Mouse (Mus musculus) forebrain, embryonic 13.5 days (tissue): ENCODE measurements around the gene Slc39a2. TPM values are rescaled to one million over a fixed set of nuclear protein-coding genes. Genes with fewer than 3 reads are reported as not detected.

Experiments used
- ATAC-seq: fragments of 200-750 bp; cut with Nextera tagmentation; 2 replicates; pipeline ENCODE4 v1.8.0; 2017
- H3K27ac ChIP-seq: fragments of 300-500 bp; sonication (generic); 2 replicates; pipeline ENCODE4 v1.5.1; 2015; ENCODE audit warnings: inconsistent platforms, mild to moderate bottlenecking, moderate library complexity
- H3K27me3 ChIP-seq: fragments of 300-500 bp; sonication (generic); 2 replicates; pipeline ENCODE4 v1.6.1; 2015; ENCODE audit warnings: mild to moderate bottlenecking, inconsistent platforms
- H3K36me3 ChIP-seq: fragments of 300-500 bp; sonication (generic); 2 replicates; pipeline ENCODE4 v1.6.1; 2015; ENCODE audit warnings: mild to moderate bottlenecking, inconsistent platforms; ENCODE audit not compliant: poor library complexity, severe bottlenecking
- H3K4me1 ChIP-seq: fragments of 300-500 bp; sonication (generic); 2 replicates; pipeline ENCODE4 v1.6.1; 2015; ENCODE audit warnings: inconsistent platforms
- H3K4me2 ChIP-seq: fragments of 300-500 bp; sonication (generic); 2 replicates; pipeline ENCODE4 v1.6.1; 2015; ENCODE audit warnings: inconsistent platforms, mild to moderate bottlenecking, moderate library complexity
- H3K4me3 ChIP-seq: fragments of 300-500 bp; sonication (generic); 2 replicates; pipeline ENCODE4 v1.5.1; 2015; ENCODE audit warnings: mild to moderate bottlenecking, inconsistent platforms
- H3K9ac ChIP-seq: fragments of 300-500 bp; sonication (generic); 2 replicates; pipeline ENCODE4 v1.6.1; 2015; ENCODE audit warnings: mild to moderate bottlenecking, inconsistent platforms
- H3K9me3 ChIP-seq: fragments of 300-500 bp; sonication (generic); replicated peaks from 2 replicates; pipeline ENCODE4 v1.6.1; 2016; ENCODE audit warnings: inconsistent platforms
- WGBS: fragments of 180-500 bp; shearing (Covaris S2); methylation state at CpG from one replicate; pipeline ENCODE4 v1.1.7; 2015; 5-methylcytosine and 5-hydroxymethylcytosine counted together
- polyA plus RNA-seq: library from polyadenylated mRNA; unstranded; fragments of >200 nt; fragmentation: Nextera tagmentation; extraction: Ambion mirVana; gene quantifications from 2 replicates; pipeline ENCODE4 v1.2.1, GENCODE M21; 2015

Gene Slc39a2
- polyA plus RNA-seq, 1 experiment from 2014 or later = 1.3 TPM

- Histone ChIP-seq H3K4me3 (no peak overlapping the region), H3K4me2 (no peak overlapping the region), H3K27me3 (no peaks in the 10 kb centered on the region), H3K9ac (no peak overlapping the region), H3K36me3 (no peaks in the 10 kb centered on the region), H3K4me1 (no peaks in the 10 kb centered on the region), H3K9me3 (0 out of 2 replicates have a peak, but pooled peaks cover 4% of the 10 kb centered on the region), H3K27ac (no peak overlapping the region)
- 55% methylated on average over 9 of the region's 9 CpGs for WGBS
- no peak for ATAC-seq
These were observed 48.9 kb downstream of the Slc39a2 start for GRCm38 (mm10) chr14:51941577-51941976.

GRCm38 (mm10) chr14:51942236-51942635, 49.5 kb downstream of the Slc39a2 start:
- Histone ChIP-seq H3K9me3 (0 out of 2 replicates have a peak, but pooled peaks cover 4% of the 10 kb centered on the region), H3K4me2 (no peak overlapping the region), H3K4me1 (no peaks in the 10 kb centered on the region), H3K36me3 (no peaks in the 10 kb centered on the region), H3K27ac (no peak overlapping the region), H3K27me3 (no peaks in the 10 kb centered on the region), H3K9ac (no peak overlapping the region), H3K4me3 (no peak overlapping the region)
- WGBS = 74% methylated on average over 7 of the region's 7 CpGs
- ATAC-seq = no peak

GRCm38 (mm10) chr14:51943336-51943735, 50.6 kb downstream of the Slc39a2 start:
- H3K9ac ChIP-seq = no peak overlapping the region
- H3K36me3 ChIP-seq = no peaks in the 10 kb centered on the region
- H3K9me3 ChIP-seq = no peaks in the 10 kb centered on the region
- H3K27ac ChIP-seq = no peak overlapping the region
- no peaks in the 10 kb centered on the region for H3K4me1 ChIP-seq
- H3K27me3 ChIP-seq = no peaks in the 10 kb centered on the region
- H3K4me3 ChIP-seq = no peak overlapping the region
- H3K4me2 ChIP-seq = no peak overlapping the region
- no peak for ATAC-seq
- WGBS = 91% methylated on average over 6 of the region's 6 CpGs

Other genes with a start within 250 kb of the Slc39a2 start
- not detected in 2 replicates for gene Gm17079, start 197.4 kb upstream of the Slc39a2 start, polyA plus RNA-seq
- not detected in 2 replicates for gene Gm5800, start 175.7 kb upstream of the Slc39a2 start, polyA plus RNA-seq
- not detected in 2 replicates for gene Ang4, start 119.3 kb upstream of the Slc39a2 start, polyA plus RNA-seq
- gene AY358078, start 92.8 kb upstream of the Slc39a2 start, polyA plus RNA-seq = not detected in 2 replicates
- not detected in 2 replicates for gene Ear6, start 39.2 kb upstream of the Slc39a2 start, polyA plus RNA-seq
- 60.5 and 76.5 TPM in 2 replicates for gene Mettl17, start 8.0 kb upstream of the Slc39a2 start, polyA plus RNA-seq
- 98.2 and 99.0 TPM in 2 replicates for gene Ndrg2, start 21.3 kb downstream of the Slc39a2 start, polyA plus RNA-seq
- gene Tppp2, start 25.5 kb downstream of the Slc39a2 start, polyA plus RNA-seq = not detected in 2 replicates
- gene Rnase13, start 29.9 kb downstream of the Slc39a2 start, polyA plus RNA-seq = not detected in 2 replicates
- gene Arhgef40, start 91.8 kb downstream of the Slc39a2 start, polyA plus RNA-seq = 75.9 and 84.7 TPM in 2 replicates
- 0.63 and 0.96 TPM in 2 replicates for gene Tmem253, start 122.8 kb downstream of the Slc39a2 start, polyA plus RNA-seq
- 52.3 and 58.6 TPM in 2 replicates for gene Zfp219, start 127.8 kb downstream of the Slc39a2 start, polyA plus RNA-seq
- gene Olfr221, start 149.6 kb downstream of the Slc39a2 start, polyA plus RNA-seq = not detected in 2 replicates
- gene Hnrnpc, start 211.1 kb downstream of the Slc39a2 start, polyA plus RNA-seq = 830 and 894 TPM in 2 replicates
- 82.5 and 91.0 TPM in 2 replicates for gene Rpgrip1, start 217.8 kb downstream of the Slc39a2 start, polyA plus RNA-seq